Mouse (Mus musculus): Measurements from ENCODE around the gene Pex5l. TPM values are rescaled to one million over a fixed set of nuclear protein-coding genes. Genes with fewer than 3 reads are reported as not detected.

Gene Pex5l
- polyA plus RNA-seq, 1 experiment from 2014 or later: 0.17 TPM

DNA sequence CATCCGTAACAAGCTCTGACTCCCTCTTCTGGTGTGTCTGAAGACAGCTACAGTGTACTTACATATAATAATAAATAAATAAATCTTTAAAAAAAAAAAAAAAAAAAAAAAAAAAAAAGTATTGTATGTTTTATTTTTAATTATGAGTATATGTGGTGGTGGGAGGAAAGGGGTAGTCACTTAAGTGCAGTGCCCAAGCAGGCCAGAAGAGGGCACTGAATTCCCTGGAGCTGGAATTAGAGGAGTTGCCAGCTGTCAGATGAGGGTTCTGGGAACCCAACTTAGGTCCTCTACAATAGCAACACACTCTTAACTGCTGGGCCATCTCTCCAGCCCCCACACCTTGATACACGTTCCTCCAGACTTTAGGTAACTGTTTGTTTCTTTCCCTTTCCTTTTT is 37.3 kb downstream of the Pex5l start:
- H3K4me1 ChIP-seq (ENCODE audit: insufficient read depth, low read depth, low read length): no peaks in the 10 kb centered on the region
- H3K27me3 ChIP-seq (replicated peaks; ENCODE audit: insufficient read depth, low read length): no peaks in the 10 kb centered on the region
- no peak overlapping the region for H3K27ac ChIP-seq (ENCODE audit: low read length)
- TF ChIP-seq EP300 (IDR thresholded peaks at IDR 0.05) (no peak), CTCF (IDR thresholded peaks at IDR 0.05) (no peak)
- H3K4me3 ChIP-seq (ENCODE audit: low read depth, low read length): no peak overlapping the region
- no peak overlapping the region for H3K4me2 ChIP-seq (replicated peaks; ENCODE audit: low read depth, low read length)
- DNase-seq (ENCODE audit: low spot score): no peak
- no peaks in the 10 kb centered on the region for H3K9me3 ChIP-seq (ENCODE audit: low read length)
- WGBS: 56% methylated on average over 1 of the region's 2 CpGs
- H3K9ac ChIP-seq (replicated peaks; ENCODE audit: low read depth): no peak overlapping the region
- no peak for ATAC-seq
- no peaks in the 10 kb centered on the region for H3K36me3 ChIP-seq (ENCODE audit: insufficient read depth, low read length)

DNA sequence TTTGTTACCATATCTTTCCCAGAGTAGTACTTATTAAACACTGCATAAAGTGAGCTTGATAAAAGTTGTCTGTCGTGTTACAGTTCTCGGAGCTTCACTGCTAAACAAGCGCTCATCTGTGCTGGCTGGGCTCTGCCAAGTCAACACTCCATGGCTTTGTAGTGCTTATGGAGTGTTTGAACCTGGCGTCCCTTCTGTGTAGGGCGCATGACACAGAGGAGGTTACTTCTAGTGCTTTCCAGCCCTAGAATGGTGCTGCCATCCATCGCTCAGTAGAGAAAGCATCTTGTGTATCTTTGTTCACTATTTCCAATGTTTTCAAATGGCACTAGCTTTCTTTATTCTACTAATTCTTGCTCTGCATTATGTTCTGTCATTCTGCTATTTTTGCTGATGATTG is 39.5 kb downstream of the Pex5l start:
- Histone ChIP-seq H3K36me3 (ENCODE audit: insufficient read depth, low read length) (no peaks in the 10 kb centered on the region), H3K27me3 (replicated peaks; ENCODE audit: insufficient read depth, low read length) (no peaks in the 10 kb centered on the region), H3K4me3 (ENCODE audit: low read depth, low read length) (no peak overlapping the region), H3K4me1 (ENCODE audit: insufficient read depth, low read depth, low read length) (no peaks in the 10 kb centered on the region), H3K27ac (ENCODE audit: low read length) (no peak overlapping the region), H3K9me3 (ENCODE audit: low read length) (no peaks in the 10 kb centered on the region), H3K4me2 (replicated peaks; ENCODE audit: low read depth, low read length) (no peak overlapping the region), H3K9ac (replicated peaks; ENCODE audit: low read depth) (no peak overlapping the region)
- DNase-seq (ENCODE audit: low spot score): no peak
- ATAC-seq: no peak
- TF ChIP-seq EP300 (IDR thresholded peaks at IDR 0.05): no peak
- TF ChIP-seq CTCF (IDR thresholded peaks at IDR 0.05): no peak
- 58% methylated on average over 6 of the region's 6 CpGs for WGBS

DNA sequence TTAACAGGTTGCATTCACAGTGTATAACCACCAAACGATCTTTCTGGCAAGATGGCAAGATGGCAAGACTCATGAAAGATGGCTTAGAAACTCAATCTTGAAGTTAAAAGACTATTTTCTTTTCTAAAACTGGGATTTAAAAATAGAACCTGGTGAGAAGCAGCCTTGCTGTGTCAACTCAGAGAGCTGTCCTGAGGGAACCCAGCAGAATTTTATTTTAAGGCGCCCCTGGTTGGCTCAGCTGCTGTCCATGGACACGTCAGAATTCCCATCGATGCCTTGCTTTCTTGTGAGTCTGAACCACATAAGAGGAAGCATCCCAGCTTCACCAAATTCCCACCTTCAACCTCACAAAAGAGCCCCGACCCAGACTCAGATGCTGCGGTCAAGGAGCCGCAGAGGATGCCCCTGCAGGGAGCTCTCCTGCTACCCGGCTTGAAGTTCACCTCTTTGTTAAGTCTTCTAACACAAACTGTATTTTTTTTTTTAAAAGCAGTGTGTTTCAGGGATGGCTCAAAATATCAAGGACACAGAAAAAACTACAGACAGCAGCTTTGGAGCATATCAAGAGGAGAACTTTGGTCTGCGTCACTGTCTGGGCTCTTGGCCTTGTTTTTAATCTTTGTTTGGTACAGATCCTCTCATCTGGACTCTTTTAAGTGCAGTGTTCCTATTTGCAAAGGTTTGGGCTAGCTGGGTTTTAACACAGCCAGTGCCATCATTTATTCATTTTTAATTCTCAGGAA is 44.3 kb downstream of the Pex5l start:
- Histone ChIP-seq H3K4me3 (ENCODE audit: low read depth, low read length) (no peak overlapping the region), H3K27me3 (replicated peaks; ENCODE audit: insufficient read depth, low read length) (no peaks in the 10 kb centered on the region), H3K9ac (replicated peaks; ENCODE audit: low read depth) (no peak overlapping the region), H3K27ac (ENCODE audit: low read length) (no peak overlapping the region), H3K9me3 (ENCODE audit: low read length) (no peaks in the 10 kb centered on the region), H3K36me3 (ENCODE audit: insufficient read depth, low read length) (no peaks in the 10 kb centered on the region), H3K4me2 (replicated peaks; ENCODE audit: low read depth, low read length) (no peak overlapping the region), H3K4me1 (ENCODE audit: insufficient read depth, low read depth, low read length) (no peaks in the 10 kb centered on the region)
- DNase-seq (ENCODE audit: low spot score) (no peak), ATAC-seq (no peak)
- 79% methylated on average over 9 of the region's 9 CpGs for WGBS
- no peak for TF ChIP-seq CTCF (IDR thresholded peaks at IDR 0.05)
- no peak for TF ChIP-seq EP300 (IDR thresholded peaks at IDR 0.05)

DNA sequence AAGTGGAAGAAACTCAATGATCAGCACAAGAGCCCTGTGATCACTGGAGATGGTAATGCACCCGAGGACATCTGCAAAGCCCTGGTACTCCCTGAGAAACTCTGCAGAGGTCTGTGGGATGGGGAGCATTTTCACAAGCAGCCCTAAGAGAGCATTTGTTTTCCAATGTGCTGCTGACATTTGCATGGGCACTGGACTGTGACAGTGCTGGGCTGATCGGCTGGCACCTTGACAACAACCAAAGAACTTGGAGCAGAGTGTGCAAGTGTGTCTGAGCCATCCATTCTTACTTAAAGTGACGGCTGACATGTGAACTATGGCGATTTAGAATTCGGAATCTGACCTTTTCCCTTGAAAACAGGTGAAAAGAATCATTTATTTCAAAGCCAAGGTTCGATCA is 49.4 kb downstream of the Pex5l start:
- Histone ChIP-seq H3K4me3 (ENCODE audit: low read depth, low read length) (no peak overlapping the region), H3K27ac (ENCODE audit: low read length) (no peak overlapping the region), H3K9me3 (ENCODE audit: low read length) (no peaks in the 10 kb centered on the region), H3K9ac (replicated peaks; ENCODE audit: low read depth) (no peak overlapping the region), H3K4me2 (replicated peaks; ENCODE audit: low read depth, low read length) (no peak overlapping the region), H3K4me1 (ENCODE audit: insufficient read depth, low read depth, low read length) (no peaks in the 10 kb centered on the region), H3K36me3 (ENCODE audit: insufficient read depth, low read length) (no peaks in the 10 kb centered on the region), H3K27me3 (replicated peaks; ENCODE audit: insufficient read depth, low read length) (no peaks in the 10 kb centered on the region)
- WGBS: 71% methylated on average over 6 of the region's 6 CpGs
- TF ChIP-seq EP300 (IDR thresholded peaks at IDR 0.05) (no peak), CTCF (IDR thresholded peaks at IDR 0.05) (no peak)
- DNase-seq (ENCODE audit: low spot score) (no peak), ATAC-seq (no peak)

- H3K4me3 ChIP-seq (ENCODE audit: low read depth, low read length): no peak overlapping the region
- H3K9me3 ChIP-seq (ENCODE audit: low read length): no peaks in the 10 kb centered on the region
- WGBS: 26% methylated on average over 9 of the region's 9 CpGs
- TF ChIP-seq EP300 (IDR thresholded peaks at IDR 0.05): no peak
- no peak for TF ChIP-seq CTCF (IDR thresholded peaks at IDR 0.05)
- no peak overlapping the region for H3K4me2 ChIP-seq (replicated peaks; ENCODE audit: low read depth, low read length)
- ATAC-seq (no peak; the same call in 1 of the 2 replicates), DNase-seq (ENCODE audit: low spot score) (no peak)
- H3K4me1 ChIP-seq (ENCODE audit: insufficient read depth, low read depth, low read length): no peaks in the 10 kb centered on the region
- H3K36me3 ChIP-seq (ENCODE audit: insufficient read depth, low read length): no peaks in the 10 kb centered on the region
- H3K27me3 ChIP-seq (replicated peaks; ENCODE audit: insufficient read depth, low read length): no peaks in the 10 kb centered on the region
- no peak overlapping the region for H3K9ac ChIP-seq (replicated peaks; ENCODE audit: low read depth)
- no peak overlapping the region for H3K27ac ChIP-seq (ENCODE audit: low read length)
Observed at GRCm38 (mm10) chr3:33090001-33090400, 53.0 kb downstream of the Pex5l start.

DNA sequence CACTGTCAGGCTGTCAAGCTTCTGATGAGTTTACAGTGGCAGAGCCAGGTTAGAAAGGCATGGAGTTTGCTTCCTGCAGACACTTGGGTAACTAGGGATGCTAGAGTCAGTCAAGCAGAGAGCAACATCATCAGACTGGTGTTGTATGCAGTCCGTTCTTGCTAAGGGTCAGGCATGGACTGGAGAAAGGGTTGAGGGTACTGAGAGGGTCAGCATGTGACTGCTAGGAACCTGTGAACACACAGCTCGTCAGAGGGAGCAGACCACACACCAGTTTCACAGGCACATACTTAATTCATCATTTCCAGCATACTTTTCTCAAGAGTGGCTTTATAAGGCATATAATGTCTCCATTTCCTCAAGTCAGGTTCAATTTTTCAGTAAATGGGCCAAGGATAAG is 53.6 kb downstream of the Pex5l start:
- TF ChIP-seq CTCF (IDR thresholded peaks at IDR 0.05) (no peak), EP300 (IDR thresholded peaks at IDR 0.05) (no peak)
- H3K4me2 ChIP-seq (replicated peaks; ENCODE audit: low read depth, low read length): no peak overlapping the region
- no peak for ATAC-seq
- H3K9ac ChIP-seq (replicated peaks; ENCODE audit: low read depth): no peak overlapping the region
- WGBS: 54% methylated on average over 2 of the region's 2 CpGs
- H3K36me3 ChIP-seq (ENCODE audit: insufficient read depth, low read length): no peaks in the 10 kb centered on the region
- DNase-seq (ENCODE audit: low spot score): no peak
- no peaks in the 10 kb centered on the region for H3K4me1 ChIP-seq (ENCODE audit: insufficient read depth, low read depth, low read length)
- H3K27me3 ChIP-seq (replicated peaks; ENCODE audit: insufficient read depth, low read length): no peaks in the 10 kb centered on the region
- H3K9me3 ChIP-seq (ENCODE audit: low read length): no peaks in the 10 kb centered on the region
- H3K4me3 ChIP-seq (ENCODE audit: low read depth, low read length): no peak overlapping the region
- no peak overlapping the region for H3K27ac ChIP-seq (ENCODE audit: low read length)

Measured in lung, postnatal 0 days (tissue).